Mouse (Mus musculus) heart, adult 9 months (tissue): ENCODE measurements around the gene Tenm1.

Source experiments
- DNase-seq, 2 experiments: peaks; one replicate each; pipeline ENCODE4 v3.0.0; 2022; ENCODE audit warnings: low spot score in 2 of 2

Tenm1 gene

DNA sequence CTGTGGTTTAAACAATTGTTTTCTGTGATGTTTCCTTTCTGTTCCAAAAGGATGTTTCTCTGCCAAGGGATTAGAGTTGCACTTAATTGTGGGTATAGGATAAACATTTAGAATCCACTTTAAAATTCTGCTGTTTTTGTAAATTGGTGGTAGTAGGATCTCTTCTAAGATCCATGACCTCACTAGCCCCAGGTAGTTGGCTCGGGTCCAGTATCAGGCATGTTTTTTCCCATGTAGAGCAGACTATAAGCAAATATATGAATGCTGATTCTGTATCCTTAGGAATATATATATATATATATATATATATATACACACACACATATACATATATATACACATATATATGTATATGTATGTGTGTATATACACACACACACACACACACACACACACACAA lies 567.2 kb downstream of the Tenm1 start:
- no peak for DNase-seq

- no peak for DNase-seq
These were observed 647.4 kb downstream of the Tenm1 start for GRCm38 (mm10) chrX:42781566-42781965.

- DNase-seq, result no peak
These were observed 710.7 kb downstream of the Tenm1 start for GRCm38 (mm10) chrX:42718078-42718785.

DNA sequence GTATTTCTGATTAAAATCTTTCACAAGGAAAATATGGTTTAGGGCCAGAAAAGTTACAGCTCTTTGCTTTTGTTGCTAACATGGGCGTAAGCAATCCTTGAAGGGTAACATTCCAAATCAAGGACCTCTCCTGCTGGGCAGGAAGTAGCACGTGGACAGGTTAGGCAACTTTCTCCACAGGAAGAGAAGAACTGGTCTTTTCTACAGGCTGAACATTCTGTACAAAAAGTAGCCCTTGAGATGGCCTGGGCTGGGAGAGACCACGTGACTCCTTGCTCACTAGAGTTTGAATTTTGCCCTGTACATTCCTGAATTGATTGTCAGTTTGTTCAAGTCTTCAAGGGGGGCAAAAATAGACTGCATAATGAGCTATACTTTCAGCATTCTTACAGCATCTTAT lies 728.6 kb downstream of the Tenm1 start:
- no peak for DNase-seq

DNA sequence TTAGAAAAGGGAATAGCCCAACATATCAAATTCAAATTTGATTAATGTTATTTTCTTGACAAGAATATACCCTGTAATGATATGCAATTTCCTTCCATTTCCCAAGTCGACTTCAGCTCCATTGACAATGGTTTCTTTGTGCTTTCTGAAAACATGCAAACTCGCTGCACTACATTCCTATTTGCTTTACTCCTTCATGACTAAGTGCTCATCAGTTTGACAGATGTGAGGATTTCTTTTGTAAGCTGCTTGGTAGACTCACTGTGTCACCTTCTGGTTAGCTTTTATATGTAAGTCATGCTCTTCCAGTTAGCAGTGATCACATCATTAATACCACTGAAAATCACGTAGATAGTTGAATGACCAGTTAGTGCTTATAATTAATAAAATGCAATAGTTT lies 781.8 kb downstream of the Tenm1 start:
- DNase-seq, result no peak

- DNase-seq, result no peak
These were observed 848.4 kb downstream of the Tenm1 start for GRCm38 (mm10) chrX:42580521-42580920.

DNA sequence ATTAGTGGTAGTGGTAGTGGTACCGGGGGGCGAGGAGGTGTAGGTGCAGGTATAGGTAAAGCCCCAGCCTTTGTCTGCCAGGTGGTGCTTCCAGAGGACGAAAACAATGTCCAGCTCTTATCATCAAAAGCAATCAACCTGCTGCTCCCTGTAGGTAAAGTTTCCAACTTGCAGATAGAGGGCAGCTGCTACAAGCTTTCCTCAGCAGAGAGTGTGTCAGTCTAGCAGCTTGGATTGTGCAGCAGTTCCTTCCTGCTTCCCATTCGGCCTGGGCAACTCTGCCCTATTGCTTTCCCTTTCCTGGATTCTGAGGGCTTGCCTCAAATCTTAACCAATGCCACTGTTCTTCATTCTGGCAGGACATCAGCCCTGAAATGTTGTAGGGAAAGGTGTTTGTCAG lies 870.2 kb downstream of the Tenm1 start:
- DNase-seq, result no peak

DNA sequence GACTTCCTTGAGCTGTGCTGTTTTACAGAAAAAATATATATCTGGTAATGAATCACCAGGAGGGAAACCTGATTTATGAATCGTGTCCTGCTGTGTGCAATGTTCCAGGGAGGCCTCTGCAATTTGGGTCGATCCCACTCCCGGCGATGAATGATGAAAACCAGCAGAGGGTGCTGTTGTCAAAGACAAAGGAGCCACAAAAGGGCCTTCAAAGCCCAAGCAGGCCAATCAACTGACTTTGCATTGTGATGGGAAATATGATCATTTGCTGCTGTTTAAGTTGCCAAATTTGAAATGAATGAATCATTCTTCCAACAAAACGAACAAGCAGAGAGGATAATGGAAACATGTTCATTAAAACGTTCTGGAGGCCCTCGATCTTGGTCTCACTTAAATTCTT lies 871.6 kb downstream of the Tenm1 start:
- DNase-seq, result peak; percentile 2 to 24

DNA sequence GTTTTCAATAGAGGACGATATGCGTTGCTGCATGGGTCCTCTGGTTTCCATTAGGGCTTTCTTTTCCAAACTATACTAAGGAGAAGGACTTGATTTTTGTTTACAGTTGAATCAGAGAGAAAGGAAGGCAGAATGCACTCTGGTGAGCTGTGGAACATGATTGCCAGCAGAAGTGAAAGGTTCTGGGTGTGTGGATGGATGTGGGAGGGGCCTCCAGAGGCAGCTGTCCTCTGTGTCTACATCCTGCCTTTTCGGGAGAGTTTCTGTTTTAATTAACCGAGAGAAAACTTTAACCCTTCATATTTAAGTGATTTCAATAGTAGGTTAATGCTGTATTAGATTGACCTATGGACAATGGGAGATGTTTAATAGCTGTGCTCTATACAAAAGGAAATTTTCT lies 880.4 kb downstream of the Tenm1 start:
- DNase-seq, result no peak

GRCm38 (mm10) chrX:42545076-42545475 lies 883.9 kb downstream of the Tenm1 start:
- DNase-seq, result no peak

- DNase-seq, result peak; percentile 10 to 58
These were observed 888.2 kb downstream of the Tenm1 start for GRCm38 (mm10) chrX:42540756-42541053.

DNA sequence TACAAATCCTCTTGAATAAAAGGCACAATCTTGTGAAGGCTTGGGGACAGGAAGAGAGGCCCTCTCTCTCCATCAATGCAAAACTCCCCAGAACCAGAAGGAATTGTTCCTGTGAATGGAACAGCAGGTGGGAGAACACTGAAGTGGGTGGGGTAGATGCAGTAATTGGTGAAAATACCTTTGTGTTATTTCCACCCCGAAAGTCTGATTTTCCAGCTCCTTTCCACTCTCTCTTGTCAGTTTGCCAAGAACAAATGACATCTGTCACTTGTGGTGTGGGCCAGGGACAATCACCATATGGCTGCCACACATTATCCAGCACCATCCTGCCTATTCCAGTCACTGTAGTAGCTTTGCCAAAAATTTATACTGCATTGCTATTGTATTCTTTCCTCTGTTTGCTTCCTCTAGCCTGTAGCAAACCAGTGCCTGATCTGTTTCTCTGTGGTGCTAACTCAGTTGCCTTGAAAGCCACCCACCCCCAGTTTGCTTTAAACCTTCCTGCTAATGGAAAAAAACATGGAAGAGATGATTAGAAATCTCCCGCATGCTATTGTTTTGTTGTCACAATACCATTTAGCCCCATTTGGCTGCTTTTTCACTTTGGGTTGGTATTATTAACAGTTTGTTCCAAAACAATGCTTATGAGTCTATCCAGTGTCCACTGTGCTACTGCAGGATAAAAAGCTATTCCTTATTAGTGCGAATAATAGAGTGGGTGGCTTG lies 888.7 kb downstream of the Tenm1 start:
- peak; percentile 1 to 2 for DNase-seq

DNA sequence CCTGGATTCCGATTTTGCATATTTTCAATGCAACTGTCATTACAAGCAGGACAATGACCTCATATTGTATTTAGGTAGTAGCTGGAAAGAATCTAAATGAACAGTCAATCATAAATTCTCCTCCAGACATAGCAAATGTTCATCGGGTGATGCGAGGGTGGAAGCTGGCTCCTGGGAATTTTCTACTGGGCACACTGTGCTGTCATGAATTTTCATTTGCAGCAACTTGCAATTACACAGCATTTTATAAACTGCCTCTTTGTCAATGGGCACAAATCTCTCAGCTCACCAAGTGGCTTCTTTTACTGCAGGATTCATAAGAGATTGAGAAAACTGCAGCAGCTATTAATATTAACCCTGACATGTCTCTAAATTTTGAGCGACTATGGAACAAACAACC lies 898.2 kb downstream of the Tenm1 start:
- no peak for DNase-seq

DNA sequence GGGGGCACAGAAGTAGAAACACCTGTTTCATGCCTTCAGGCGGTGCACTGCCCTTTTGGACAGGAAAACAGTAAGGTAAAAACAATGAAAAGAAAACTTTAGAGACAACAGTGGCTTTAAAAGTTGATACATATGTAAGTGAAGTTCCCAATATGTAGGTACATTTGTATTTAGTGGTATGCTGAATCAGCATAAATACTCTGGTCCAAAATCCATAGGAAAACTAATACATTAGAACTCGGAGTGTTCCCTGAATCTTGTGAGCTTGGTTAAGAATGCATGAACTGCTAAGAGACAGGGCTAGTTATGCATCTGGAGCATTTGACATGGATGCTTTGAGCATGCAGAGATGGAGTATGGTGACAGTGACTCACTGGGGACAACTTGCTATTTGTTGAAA lies 906.1 kb downstream of the Tenm1 start:
- DNase-seq, result no peak

DNA sequence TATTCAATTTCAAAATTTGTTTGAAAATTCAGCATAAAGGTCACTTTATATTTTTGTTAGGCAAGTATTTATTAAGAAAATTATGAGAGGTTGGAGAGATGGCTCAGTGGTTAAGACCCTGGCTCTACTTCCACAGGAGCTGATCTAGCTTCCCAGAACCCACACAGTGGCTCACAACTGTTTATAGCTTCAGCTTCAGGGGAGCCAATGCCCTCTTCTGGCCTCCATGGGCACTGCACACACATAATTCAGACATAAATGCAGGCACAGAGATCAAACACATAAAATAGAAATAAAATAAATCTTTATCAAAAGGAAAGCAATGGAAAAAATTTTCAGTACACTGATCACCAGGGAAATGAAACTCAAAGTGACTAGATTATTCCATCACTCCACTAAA lies 916.4 kb downstream of the Tenm1 start:
- no peak for DNase-seq

DNA sequence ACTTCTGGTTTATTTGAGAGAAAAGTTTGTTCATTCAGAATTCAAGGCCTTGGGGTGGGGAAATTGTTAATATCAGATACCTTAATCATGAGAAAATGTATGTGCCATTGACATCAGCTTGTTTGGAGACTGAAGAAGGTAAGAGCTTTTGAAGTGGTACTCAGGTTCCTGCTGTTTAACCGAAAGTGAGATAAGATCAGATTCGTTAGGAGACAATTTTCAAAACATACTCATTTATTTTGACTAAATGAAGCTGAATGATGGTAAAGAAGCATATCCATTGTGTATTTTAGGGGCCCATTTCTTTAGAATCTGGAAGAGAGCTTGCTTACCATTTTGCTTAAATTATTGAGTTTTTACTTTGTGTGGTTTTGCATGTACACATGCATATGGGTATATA lies 917.8 kb downstream of the Tenm1 start:
- no peak for DNase-seq

- DNase-seq, result no peak
These were observed 926.5 kb downstream of the Tenm1 start, which contains the start of gene Sh2d1a for GRCm38 (mm10) chrX:42502291-42503043. Sh2d1a (plus strand) TSS chrX:42502453.

DNA sequence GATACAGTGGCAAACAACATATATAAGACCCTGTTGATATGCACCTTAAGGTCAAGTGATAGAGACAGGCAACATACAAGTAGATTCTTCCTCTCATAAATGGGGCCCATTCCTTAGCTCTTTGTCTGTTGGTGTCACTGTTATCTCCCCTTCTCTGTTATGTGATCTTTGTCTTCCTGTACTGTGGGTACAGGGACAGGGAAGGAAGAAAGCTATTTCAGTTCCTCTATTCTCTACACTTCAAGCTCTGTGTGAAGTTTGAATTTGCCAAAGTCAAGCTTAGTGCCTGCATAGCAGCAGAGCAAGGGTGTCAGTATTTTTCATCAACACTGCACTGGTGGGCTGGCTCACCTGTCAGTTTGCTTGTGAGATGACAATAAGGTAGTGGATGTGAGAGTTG lies 928.4 kb downstream of the Tenm1 start:
- DNase-seq, result no peak

DNA sequence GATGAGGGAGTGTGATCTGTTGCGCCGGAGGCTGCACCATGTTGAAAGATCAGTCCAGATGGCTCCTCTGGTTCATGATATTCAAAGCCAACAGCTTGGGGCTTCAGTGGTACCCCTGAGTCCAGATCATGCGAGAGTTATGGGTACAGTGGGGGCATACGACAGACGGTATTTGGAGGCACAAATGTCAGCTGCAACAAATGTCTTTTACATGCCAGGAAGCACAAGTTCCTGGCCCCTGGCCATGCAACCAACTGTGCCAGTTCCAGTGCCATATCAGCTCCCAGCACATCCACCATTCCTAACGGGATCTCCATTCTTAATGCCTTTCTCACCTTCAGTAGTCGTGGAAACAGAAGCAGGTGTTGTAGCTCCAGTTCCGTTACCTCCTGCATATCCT lies 938.6 kb downstream of the Tenm1 start:
- no peak for DNase-seq

GRCm38 (mm10) chrX:42489446-42489845 lies 939.5 kb downstream of the Tenm1 start, which contains the start of gene Tex13c2:
Tex13c2 (plus strand) TSS chrX:42489691.
- no peak for DNase-seq
